Mouse (Mus musculus) cortical plate, adult 2 months (tissue): ENCODE measurements at regions not wholly inside any gene's neighbourhood (a gene's known extent, or its start where the extent isn't known, plus 50 kb on each side); places are given as distances from the start of the nearest gene placed in this dataset.

ENCODE experiments used
- CTCF ChIP-seq: fragments of 200-500 bp; IDR thresholded peaks from 2 replicates; pipeline ENCODE4 v1.5.1; 2011; ENCODE audit warnings: mild to moderate bottlenecking, control low read depth, low read length; ENCODE audit not compliant: insufficient read depth; ENCODE audit errors: extremely low read depth
- POLR2A ChIP-seq: fragments of 200-500 bp; IDR thresholded peaks from 2 replicates; pipeline ENCODE4 v1.6.1; 2011; ENCODE audit warnings: mild to moderate bottlenecking, low read length, control low read depth; ENCODE audit not compliant: insufficient read depth; ENCODE audit errors: extremely low read depth

GRCm38 (mm10) chr9:43520931-43521330 is 210.3 kb downstream of the Trim29 start:
- TF ChIP-seq POLR2A (no peak), CTCF (no peak)
